Mouse (Mus musculus) heart, adult 2 months (tissue): ENCODE results near the gene Slc5a6.

ENCODE experiments used
- CTCF ChIP-seq: fragments of 200-600 bp; IDR thresholded peaks from 2 replicates; pipeline ENCODE4 v1.8.1; 2022; ENCODE audit warnings: antibody characterized with exemption, mild to moderate bottlenecking, moderate library complexity
- EP300 ChIP-seq: fragments of 200-500 bp; IDR thresholded peaks from 2 replicates; pipeline ENCODE4 v1.6.1; 2011; ENCODE audit warnings: low read depth, low read length, control low read depth; ENCODE audit not compliant: insufficient read depth

- no peak for TF ChIP-seq CTCF
- TF ChIP-seq EP300, result no peak
Measured at GRCm38 (mm10) chr5:31071821-31072220, 23.1 kb upstream of the Slc5a6 start.
